Mouse (Mus musculus) MN1 (cell line): ENCODE data around the gene Msh5.

Experiments
- DNase-seq: peaks from one replicate; pipeline ENCODE4 v3.0.0-alpha.2; 2016; ENCODE audit warnings: low spot score

The Msh5 gene

DNA sequence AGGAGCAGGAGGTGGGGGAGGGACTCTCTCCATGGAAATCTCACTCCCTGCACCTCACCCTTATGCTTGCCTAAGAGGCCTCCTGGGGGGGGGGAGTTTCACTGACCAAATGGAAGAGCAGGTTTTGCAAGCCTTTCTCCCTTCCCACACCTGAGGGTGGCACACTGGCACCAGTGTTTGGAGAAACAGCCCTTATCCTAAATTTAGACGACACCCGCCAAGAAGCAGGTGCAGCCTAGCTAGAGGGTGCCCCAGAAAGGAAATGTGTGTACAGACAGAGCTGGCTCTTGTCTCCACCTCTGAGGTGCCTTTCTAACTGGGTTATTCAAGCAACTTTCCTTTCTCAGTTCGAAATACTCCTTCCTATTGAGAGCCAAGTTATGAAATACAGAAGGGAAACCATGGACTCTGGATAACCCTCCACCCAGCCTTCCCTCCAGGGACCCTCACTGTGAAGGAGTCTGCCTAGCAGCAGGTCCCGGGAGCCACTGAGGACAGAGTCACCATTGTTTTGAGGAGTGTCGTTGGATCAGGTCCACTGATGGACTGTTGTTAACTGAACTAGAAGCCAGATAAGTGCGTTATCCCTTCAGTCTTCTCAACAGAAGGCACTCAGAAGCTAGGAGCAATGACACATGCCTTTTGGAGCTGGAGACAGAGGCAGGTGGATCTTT lies 24.1 kb upstream of the Msh5 start:
- DNase-seq = no peak

DNA sequence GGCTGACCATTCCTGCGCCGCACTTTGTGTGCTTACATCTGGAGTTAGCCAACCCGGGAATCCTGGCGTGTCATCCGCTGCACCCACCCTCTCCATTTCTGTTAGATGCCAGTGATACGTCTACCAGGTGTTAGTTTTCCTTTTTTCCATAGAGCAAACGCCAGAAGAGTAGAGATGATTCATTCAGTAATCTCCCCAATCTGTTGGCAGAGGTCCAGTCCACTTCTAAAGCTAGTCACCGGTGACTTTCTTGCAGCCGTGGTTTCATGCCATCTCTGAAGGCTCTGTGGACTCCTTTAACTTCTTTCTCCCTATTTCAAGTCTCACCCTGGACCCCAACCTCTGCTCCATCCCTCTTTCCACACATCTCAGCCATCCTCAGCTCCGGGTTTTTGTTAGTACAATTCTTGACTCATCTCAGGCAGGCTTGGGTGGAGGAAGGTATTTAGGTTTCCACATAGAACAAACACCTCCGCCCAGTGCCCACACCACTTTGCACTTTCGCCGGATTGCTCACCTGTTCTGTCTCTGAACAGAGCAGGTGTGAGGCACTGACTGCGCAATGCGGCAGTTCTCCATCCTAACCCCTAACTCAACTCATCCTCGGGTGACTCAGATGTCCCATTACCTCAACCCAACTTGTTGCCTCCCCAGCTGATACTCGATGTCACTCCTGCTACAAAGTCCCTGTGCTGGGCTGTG lies 21.8 kb upstream of the Msh5 start:
- peak; percentile 71 for DNase-seq

DNA sequence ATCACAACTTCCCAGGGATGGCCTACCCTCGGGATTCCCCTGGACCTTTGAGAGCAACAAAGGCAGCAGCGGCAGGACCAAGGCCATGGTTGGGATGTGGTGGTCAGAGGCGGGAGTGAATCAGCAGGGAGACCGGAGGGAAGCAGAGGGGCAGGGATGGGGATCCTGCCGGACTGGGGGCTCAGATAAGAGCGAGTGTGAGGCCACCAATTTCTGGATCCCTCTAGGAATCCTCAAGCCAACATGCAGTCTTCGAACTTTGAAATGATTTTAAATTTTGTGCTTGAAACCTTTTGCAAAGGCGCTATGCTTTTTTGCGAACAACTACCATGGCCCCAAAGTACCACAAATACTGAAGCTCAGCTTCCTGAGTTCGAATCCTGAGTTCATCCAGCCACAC lies 19.5 kb upstream of the Msh5 start, which contains the start of gene Mpig6b:
TSS of gene Mpig6b (minus strand) at position 101 of the 400 bp plus-strand sequence.
- DNase-seq = no peak

DNA sequence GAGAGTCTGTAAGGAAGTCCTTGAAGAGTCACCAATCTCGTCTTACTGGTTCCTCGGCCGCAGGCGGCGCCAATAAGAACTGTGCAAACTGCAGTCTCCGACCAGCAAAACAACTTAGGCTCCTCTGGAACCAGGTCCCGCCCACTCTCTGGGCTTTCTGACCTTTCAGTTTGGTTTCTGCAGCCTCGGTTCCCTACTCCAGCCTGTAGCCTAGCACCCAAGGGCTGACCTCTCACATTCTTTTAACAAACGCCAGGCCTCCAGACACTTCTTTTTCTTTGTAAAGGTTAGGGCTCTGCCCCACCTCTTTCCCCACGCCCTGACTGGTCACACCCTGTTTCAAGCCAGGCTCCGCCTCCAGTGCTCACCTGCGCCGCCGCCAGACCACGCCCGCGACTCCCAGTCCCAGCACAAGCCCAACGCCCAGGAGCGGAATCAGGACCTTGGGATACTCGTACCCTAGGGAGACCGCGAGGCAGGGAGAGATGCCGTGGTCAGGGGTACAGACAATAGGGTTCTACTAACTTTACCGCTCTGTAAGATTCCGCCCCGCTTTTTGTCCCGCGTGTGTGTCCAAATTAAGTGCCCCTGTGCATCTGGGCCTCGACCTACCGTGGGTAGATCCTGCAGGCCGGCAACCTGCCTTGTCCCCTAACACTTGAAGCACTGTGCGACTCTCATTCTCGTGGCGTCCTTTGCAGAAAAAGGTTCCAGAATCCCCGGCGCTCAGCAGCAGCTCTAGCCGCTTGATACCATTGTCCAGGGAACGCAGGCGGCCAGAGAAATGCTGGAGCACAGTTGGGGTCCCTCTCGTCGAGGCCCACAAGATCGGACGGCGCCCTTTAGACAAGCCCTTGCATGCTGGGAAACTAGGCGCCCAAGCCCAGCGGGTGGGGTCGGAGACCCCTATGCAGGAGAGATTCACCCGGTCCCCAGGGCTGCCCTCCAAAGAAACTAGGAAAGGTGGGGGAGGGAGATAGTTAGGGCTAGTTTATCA lies 18.7 kb upstream of the Msh5 start, which contains the start of gene Ly6g6c:
TSS of gene Ly6g6c (plus strand) at position 438 of the 997 bp plus-strand sequence.
- DNase-seq = no peak

DNA sequence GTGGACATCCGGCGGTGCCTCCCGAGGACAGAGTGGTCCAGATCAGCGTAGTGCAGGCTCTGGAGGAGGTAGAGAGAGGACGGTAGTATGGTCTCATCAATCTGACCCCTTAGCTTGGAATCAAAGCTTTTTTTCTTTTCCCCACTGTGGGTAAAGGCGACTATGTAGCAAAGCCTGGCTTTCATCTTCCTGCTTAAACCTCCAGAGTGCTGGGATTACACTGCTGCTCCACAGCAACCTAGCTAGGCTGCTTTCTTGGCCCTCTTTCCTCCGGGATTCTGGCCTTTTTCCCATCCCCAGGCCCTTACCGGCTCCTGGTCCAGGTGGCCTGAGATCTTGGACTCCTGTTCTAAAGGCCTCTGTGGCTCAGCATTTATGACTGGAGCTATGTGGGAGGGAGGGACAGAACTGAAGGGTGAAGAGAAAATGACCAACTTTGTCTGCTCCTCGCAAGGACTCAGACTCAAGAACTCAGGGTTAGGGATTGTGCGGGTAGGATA lies 17.9 kb upstream of the Msh5 start:
- no peak for DNase-seq

DNA sequence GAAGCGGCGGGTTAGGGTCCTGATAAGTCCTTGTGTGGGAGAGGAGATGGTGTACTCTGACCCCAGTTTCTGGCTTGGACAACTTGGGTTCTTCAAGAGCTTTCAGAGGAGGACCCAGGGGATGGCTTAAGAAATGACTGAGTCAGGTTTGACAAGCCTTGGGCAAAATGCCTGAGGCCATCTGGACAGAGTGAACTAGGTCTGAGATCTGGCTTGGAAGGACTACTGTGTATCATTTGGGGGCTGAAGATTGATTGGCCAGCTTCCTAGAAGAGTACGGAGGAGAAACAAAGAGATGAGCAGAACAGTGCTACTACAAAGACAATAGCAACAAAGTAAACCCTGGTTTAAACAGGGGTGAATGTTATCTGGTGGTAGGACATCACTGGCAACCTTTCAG lies 16.9 kb upstream of the Msh5 start:
- peak; percentile 63 for DNase-seq

DNA sequence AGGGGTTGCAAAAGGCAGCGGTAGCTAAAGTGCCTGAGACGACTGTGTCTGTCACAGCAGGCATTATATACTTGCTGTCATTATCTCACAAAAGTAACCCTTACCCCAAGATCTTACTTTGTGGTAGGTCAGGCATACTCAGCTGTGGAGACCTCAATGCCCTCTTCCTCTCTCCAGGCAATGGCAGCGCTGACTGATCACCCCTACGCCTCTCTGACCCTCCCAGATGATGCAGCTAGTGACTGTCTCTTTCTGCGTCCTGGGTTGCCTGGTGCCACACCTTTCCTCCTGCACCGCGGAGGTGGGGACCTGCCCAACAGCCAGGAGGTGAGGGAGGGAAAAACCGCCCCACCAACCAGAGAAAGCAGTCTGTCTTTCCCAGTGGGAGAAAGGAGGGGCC lies 14.8 kb upstream of the Msh5 start:
- no peak for DNase-seq

DNA sequence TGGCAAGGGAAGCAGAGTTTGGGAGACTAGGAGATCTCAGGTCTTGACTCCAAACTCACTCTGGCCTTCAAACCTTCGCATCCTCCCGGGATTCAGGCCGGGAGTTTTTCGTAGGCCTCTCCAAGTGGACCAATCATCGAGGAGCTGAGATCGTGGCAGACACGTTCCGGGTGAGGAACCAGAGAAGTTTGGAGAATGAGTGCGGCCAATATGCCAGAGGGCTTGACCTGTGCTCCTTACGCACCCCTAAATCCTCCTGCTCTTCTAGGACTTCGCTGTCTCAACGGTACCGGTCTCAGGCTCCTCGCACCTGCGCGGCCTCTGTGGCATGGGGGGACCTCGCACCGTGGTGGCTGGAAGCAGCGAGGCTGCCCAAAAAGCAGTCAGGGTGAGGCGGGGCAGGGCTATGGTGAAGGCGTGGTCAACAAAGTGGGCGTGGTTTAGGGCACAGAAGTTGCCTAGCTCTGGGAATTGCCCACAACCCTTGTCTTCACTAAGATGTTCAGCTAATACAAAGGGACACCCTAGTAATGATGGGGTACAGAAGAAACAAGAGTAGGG lies 14.3 kb upstream of the Msh5 start:
- DNase-seq = no peak

DNA sequence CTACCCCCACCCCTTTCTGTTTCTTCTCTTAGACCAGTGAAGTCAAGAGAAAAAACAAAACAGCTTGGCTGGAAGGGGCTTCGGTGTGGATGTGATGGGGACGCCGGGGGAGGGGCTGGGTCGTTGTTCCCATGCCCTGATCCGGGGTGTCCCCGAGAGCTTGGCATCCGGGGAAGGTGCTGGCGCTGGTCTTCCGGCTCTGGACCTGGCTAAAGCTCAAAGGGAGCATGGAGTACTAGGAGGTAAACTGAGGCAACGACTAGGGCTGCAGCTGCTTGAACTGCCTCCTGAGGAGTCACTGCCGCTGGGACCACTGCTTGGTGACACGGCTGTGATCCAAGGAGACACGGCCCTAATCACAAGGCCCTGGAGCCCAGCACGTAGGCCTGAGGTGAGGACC lies 13.5 kb upstream of the Msh5 start:
- no peak for DNase-seq

DNA sequence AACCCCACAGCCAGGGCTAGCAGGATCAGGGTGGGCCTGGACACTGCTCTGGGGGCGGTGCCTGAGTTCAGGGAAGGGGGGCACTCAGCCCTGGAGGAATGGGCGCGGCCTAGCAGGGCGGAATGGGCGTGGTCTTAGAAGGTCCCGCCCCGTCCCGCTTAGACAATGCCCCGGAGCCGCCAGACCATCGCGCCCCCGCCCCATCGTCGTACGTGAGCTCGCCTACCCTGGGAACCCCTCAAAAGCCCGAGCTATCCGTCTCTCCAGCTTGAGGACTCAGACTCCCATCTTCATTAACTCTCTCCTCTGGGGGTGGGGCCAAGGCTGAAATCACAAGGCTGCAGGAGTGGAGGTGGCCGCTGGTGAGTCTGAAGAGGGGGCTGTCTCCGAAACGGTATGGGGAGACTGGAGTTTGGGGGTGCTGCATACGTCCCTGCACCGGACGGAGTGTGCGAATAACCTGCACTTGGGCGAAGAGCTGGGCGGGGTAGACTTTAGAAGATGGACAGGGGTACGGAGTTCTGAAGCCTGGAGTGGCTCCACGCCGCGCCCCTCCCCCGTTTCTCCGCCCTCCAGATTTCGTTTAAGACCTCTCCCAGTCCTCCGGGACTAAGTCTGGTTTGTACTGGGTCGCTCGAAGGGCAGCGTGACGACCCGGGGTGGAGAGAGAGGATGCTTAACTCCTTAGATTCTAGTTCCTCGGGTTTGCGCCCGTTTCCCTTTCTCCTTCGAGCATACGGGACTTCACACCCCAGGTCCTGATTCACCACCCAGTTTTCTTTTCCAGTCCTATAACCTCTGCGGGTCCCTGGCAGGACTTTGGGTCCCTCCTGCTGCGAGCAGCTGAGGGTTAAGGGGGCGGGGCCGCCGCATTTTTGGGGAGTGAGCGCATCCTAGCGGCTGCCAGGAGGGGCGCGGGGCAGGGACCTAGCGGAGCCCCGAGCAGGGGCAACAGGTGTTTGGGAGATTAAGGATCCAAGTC lies 12.7 kb upstream of the Msh5 start, which contains the start of gene Ddah2:
TSS of gene Ddah2 (plus strand) at position 125 of the 982 bp plus-strand sequence.
- DNase-seq = peak; percentile 85

DNA sequence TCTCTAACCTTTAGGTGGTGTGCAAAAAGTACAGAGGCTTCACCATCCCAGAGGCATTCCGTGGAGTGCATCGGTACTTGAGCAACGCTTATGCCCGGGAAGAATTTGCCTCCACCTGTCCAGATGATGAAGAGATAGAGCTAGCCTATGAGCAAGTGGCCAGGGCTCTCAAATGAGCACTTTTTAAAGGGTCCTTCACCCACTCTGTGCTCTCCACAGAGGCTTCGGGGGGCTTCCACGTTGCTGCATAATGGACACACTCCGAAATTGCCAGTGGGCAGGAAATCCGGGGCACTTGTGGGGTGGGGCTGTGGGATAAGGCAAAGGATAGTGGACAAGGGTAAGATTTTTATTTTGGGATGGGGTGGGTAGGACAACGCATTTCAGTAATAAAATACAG lies 11.8 kb upstream of the Msh5 start:
- no peak for DNase-seq

DNA sequence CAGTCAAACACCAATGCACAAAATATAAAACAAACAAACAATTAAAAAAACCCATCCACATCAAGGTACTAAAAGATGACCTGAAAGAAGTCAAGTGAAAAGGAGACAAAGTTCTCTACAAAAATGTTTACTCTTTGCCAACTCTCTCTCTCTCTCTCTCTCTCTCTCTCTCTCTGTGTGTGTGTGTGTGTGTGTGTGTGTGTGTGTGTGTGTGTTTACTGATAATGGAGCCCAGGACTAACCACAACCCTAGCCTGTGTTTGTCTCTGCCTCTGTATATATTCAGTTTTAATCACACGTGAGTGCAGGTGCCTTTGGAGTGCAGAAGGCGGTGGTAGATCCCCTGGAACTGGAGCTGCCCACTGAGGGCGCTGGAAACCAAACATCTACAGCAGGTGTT lies 10.5 kb upstream of the Msh5 start:
- DNase-seq = no peak

DNA sequence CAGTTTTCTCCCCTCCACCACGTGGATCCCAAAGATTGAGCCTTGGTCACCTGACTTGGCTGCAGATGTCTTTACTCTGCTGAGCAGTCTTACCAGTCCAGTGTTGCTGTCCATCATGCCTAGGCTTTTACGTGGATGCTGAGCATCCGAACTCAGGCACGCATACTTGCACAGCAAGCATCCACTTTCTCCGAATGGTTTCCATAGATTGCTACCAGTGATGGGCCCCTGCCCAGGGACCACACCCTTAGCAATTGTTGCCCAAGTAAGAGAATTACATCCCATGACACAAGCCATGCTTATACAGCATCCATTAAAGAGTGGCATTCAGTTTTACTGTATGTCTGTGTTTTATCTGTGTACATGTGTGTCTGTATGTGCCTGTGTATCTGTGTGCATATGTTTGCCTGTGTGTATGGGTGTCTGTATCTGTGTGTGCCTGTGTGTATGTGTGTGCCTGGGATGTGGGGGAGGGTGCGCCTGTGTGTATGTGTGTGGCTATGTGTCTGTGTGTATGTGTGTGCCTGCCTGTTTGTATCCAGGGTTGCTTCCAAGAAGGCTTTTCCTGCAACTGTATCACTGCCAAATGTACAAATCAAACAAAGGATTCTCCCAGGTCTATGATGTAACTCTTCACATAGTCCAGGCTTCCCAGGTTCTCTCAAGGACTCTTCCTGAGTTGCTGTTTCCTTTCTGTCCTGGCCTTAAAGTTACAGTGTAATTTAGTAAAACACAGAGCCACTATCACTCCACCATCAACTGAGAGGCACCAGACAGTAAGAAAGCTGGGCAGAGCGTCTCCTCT lies 9.3 kb upstream of the Msh5 start:
- peak; percentile 43 for DNase-seq

DNA sequence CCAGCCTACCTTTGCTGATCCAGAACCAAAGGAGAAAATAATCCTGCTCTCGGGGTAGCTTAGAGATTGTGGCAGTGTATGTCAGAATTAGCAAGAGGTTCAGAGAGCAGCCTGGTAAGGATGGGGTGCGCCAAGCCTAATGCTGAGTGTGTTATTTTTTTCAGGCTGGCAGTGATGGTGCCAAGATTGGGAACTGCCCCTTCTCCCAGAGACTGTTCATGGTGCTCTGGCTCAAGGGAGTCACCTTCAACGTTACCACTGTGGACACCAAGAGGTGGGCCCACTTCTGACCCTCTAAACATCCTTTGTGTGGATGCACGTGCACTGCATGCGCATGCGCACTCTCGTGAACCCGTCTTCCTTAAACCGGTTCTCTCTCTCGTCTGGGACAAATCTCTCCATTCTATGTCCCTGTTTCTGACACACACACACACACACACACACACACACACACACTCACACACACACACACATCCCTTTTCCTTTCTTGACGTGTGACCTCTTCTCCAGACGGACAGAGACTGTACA lies 5.8 kb upstream of the Msh5 start:
- DNase-seq = no peak

DNA sequence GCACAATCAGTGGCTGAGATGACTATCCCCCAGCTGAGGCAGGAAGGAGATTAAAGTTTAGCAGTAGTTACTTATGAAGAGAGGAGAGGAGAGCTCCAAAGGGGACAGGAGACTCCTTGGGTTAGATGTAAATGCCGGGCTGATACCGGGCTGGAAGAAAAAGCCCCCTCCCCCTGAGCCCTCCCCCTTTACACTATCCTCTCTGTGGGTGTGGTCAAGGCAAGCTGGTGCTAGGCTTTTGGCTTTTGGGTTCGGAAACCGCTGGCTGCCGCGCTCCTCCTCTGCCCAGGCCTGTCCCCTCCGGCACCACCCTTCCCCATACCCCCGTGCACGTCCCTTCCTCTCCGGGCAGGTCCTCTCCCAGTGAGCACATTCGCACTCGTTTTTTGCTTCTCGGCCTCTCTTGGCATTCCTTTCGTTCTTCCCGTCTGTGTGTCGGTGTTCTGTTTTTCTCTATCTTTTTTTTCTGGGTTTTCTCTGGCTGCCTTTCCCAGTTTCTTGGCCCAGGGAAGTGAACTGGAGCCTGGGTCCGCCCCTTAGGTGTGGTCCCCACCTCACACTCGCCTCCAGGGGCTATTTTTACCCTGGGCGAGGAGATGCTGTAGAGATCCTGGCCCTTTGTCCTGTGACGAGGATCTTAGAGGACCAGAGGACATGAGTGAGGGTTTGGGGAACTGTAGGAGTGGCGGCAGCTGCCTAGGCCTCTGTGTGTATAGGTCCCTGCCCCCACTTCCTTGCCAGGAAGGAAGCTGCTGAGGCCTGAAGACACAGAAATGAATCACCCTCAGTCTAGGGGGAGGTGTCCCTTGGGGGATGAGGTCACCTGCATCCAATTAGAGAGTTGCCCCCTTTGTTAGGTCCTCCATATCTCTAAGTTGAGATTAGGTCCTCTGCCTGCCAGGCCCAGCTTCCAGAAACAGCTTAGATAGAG lies 4.9 kb upstream of the Msh5 start:
- peak; percentile 90 for DNase-seq

DNA sequence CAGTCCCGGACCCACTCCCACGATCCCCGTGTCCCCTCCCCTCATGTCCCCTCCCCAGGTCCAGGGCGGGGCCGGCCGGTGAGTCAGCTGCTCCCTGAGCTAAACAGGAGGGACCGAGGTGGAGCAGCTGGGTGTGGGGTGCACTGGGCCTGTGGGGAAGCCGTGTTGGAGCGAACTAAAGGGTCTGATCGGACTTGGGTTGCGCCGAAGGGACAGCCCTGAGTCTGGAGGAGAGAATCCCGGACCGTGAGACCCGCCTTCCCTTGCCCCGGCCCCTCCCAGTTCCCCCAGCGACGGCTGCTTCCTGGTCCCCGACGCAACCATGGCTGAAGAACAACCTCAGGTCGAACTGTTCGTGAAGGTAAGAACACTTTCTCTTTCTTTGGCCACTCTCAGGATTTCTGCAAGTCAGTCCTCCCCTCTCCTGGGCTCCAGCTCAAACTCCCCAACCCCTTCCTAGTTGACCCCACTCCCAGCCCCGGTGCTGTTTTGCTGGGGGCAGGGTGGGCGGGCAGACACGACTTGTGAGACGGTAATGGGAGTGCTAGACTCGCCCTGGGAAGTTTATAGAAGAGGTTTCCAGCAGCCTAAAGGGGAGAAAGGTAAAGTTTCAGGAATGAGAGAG lies 3.7 kb upstream of the Msh5 start:
- DNase-seq = peak; percentile 72

DNA sequence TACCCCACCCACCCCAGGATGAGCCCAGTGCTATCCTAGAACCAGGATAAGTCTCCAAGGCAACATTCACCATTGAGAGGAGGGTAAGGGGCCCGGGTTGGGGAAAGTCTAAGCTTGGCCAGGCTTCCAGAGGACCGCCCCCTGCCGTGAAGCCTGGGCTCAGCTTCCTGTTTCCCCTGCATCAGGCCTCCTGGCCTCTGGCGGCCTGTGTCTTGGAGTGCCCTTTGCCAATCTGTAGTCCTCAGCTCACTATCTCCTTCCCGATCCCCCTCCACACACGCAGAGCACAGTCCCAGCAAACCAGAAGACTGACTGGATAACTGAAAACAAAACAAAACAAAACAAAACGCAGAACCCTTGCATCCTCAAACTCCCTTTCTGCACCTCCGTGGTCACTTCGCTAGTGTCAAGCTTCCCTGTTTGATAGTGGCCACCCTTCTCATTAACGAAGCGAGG lies 3.0 kb upstream of the Msh5 start, which contains the start of gene Clic1:
TSS of gene Clic1 (plus strand) at position 406 of the 456 bp plus-strand sequence.
- DNase-seq = peak; percentile 88
